Mouse (Mus musculus): ENCODE data around the gene Ermn. TPM values are rescaled to one million over a fixed set of nuclear protein-coding genes. Genes with fewer than 3 reads are reported as not detected.

Ermn gene
- polyA plus RNA-seq, 1 experiment from 2014 or later = 1.00 TPM

GRCm38 (mm10) chr2:58001497-58001896 lies 51.2 kb downstream of the Ermn start:
- Histone ChIP-seq H3K4me2 (replicated peaks) (0 out of 2 replicates have a peak overlapping the region, but pooled peaks have one; percentile 13), H3K27ac (no peak overlapping the region), H3K9me3 (no peaks in the 10 kb centered on the region), H3K4me3 (no peak overlapping the region), H3K9ac (no peak overlapping the region), H3K27me3 (no peaks in the 10 kb centered on the region), H3K4me1 (peaks cover 12% of the 10 kb centered on the region; the same call in 1 of the 2 replicates), H3K36me3 (no peaks in the 10 kb centered on the region)
- WGBS = 73% methylated on average over 3 of the region's 3 CpGs
- ATAC-seq (ENCODE audit: insufficient number of reproducible peaks, insufficient read depth, low FRiP score, low TSS enrichment) = no peak

DNA sequence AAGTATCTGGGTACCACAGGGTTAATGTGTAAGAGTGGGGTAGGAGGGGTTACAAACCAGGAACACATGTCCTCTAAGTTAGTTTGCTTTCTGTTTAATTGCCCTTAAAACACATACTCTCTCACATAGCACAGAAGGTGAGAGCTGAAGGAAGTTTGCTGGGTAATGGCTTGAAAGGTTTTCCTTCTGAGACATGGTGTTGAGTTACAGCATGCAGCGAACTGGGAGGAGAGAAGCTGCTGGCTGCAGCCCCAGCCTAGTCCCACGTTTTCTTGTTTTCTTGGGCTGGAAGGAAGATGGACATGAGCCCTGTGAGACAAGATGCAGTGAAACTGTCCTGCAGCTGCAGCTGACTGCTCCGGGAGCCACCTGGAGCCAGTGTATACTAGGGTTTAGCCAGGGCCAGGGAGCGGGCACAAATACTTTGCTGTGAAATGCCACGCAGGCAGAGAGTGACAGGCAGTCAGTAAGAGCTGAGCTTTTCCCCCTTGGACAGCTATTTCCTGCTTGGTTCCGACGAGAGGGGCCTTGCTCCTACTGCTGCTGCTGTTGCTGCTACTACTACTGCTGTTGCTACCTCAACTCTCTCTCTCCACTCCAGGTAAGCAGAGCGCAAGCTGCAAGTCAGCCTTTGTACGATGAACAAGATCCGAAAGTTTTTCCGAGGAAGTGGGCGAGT lies 54.8 kb downstream of the Ermn start, which contains the start of gene Galnt5:
TSS of gene Galnt5 (plus strand) at position 133 of the 679 bp plus-strand sequence.
- peak within 1 kb of the TSS; percentile 50 for H3K9ac ChIP-seq

More for the DNA sequence above, 54.8 kb downstream of the Ermn start, which contains the start of gene Galnt5:
- Histone ChIP-seq H3K4me2 (replicated peaks) (peak within 1 kb of the TSS; percentile 66), H3K36me3 (no peaks in the 10 kb centered on the region), H3K27me3 (no peaks in the 10 kb centered on the region), H3K4me3 (peak within 1 kb of the TSS; percentile 39), H3K4me1 (peaks cover 12% of the 10 kb centered on the region; the same call in 1 of the 2 replicates), H3K9me3 (no peaks in the 10 kb centered on the region), H3K27ac (peak within 1 kb of the TSS; percentile 63)
- peak; percentile 82; the same call in 1 of the 2 replicates for ATAC-seq (ENCODE audit: insufficient number of reproducible peaks, insufficient read depth, low FRiP score, low TSS enrichment)
- 24% methylated on average over 12 of the region's 12 CpGs for WGBS

Other genes starting within 250 kb of the Ermn start
- gene Galnt5, start 55.0 kb downstream of the Ermn start, polyA plus RNA-seq (2016; fragmentation: Nextera tagmentation; extraction: Ambion mirVana) = 2.2 and 2.5 TPM in 2 replicates
- gene Cytip, start 142.7 kb upstream of the Ermn start, polyA plus RNA-seq (2016; fragmentation: Nextera tagmentation; extraction: Ambion mirVana) = 0.27 TPM in 2 replicates

Data from embryonic facial prominence, embryonic 12.5 days (tissue).